Mouse (Mus musculus) spleen, embryonic (tissue): ENCODE measurements around the gene Nup153.

Source experiments
- CTCF ChIA-PET: fragments of 350-600 bp; sonication (Branson Sonifier 250); formaldehyde crosslinking; loops from one replicate; lab custom pipeline; 2022; lab: Charles Lee

The Nup153 gene

DNA sequence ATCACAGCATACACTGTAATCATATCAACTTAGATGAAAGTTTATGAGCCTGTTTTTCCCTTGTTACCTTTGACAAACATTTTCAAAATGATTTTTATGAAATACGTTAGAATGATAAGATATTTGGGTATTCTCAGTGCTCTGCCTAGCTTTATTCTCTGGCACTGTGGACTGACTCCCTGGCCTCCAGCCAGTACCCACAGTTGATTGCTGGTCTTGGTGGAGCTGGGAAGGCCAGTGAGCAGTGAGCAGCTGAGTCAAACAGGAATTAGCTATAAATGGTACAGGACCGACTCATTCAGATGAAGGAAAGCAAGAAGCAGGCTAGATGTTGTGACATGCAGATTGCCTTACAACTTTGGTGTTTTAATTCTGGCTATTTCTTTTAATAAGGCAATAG, 53.1 kb downstream of the Nup153 start:
- CTCF ChIA-PET = no interaction called here

DNA sequence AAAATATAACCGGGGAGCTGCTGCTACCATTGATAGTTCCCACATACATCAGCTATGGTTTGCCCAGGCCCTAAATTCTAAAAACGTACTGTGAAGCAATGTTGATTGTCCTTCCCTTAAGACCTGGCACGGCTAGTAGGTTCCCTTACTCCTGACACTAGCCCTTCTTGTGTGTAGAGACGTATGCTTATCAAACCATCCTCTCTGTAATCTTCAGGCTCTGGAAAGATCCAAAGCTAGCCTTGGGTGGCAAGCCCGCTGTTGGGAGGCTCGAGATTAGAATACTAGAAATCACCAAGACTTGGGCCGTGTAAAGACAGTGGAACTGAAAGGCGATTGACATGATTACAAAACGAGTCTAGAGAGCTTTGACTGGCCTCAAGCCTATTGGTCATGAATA, 57.2 kb downstream of the Nup153 start:
- CTCF ChIA-PET = interaction anchor here (1.0 kb wide), 1 partner anchor 65 kb away, joined by 6 read pairs; no protein-coding TSS in a partner anchor

DNA sequence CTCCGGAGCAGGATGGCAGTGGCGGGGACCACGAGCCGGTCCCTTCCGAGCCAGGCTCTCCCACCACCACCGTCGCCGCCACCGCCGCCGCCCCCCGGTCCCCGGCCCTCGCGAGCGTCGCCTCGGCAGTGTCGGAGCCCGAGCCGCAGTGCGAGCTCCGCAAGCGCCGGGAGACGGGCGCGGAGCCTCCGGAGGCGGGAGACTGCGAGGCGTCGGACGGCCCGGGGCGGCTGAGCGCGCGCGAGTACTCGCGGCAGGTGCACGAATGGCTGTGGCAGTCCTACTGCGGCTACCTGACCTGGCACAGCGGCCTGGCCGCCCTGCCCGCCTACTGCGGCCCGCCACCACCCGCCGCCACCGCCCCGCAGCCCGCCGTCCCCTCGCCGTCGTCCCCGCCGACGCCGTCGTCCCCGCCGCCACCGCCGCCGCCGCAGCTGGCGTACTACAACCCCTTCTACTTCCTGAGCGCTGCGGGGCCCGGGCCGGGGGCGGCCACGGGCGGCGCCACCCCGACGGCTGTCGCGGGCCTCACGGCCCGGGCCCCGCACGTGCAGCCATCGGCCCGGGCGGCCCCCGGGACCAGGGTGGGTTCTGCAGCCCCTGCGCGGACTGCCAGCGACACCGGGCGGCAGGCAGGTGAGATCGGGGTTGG, 58.0 kb downstream of the Nup153 start:
- CTCF ChIA-PET = interaction anchor here (1.0 kb wide), 1 partner anchor 65 kb away, joined by 6 read pairs; no protein-coding TSS in a partner anchor

DNA sequence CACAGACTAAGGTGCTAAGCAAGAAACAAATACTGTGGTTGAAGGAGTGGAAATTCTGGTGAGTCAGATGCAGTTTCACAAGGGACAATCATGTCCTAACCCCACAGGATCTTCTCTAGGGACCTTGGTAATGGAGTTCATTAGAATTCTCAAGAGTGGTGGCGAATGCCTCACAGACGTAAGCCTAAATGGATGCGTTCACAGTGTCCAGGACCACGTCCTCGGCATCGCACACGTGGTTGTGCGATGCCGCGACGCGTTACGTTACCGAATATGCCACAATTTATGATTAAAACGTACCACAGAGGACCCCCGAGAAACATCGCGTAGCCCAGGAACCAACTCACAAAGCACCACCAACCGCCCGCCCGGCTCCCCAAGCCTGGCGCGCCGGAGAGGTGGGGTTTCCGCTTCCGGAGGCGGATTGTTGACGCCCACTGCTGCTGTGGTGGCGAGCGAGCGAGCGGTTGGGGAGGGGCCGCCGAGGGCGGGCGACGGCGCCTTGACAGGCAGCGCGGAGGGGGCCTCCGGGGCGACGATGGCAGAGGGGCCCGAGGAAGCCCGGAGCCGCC, 58.6 kb downstream of the Nup153 start, which contains the start of gene Fam8a1:
Gene Fam8a1, plus strand, starts transcription at position 475 of the 572 bp plus-strand sequence.
- CTCF ChIA-PET = no interaction called here

DNA sequence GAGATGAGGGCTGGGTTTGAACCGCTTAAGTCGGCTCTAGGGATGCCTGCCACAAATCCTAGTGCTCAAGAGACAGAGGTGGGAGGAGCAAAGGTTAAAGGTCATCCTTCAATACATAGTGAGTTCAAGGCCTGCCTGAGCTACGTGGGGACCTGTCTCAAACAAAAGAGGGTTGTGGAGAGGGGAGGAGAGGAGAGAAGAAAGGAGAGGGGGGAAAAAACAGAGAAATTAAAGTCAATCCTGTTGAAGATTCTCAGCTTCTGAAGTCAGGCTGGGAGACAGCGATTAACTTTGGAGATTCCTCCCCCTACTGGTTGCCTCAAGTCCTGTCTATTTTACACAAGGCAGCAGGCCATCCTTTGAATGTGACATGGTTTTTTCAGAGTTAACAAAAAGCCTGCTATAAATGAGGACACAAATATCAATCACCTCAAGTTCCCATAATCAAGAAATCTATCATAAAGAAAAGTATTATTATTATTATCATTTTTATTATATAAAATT, 64.2 kb downstream of the Nup153 start:
- CTCF ChIA-PET = no interaction called here

DNA sequence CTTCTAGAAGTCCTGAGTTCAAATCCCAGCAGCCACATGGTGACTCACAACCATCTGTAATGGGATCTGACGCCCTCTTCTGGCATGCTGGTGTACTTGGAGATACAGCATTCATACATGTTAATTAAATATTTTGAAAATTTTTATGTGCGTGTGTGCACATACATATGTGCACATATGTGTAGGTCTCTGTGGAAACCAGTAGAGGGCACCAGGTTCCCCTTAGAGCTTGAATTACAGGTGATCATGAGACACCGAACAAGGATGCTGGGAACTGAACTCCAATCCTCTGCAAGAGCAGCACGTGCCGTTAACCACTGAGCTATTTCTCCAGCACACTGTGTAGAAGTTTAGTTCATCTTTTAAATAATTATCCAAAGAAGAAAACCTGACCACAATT, 68.5 kb downstream of the Nup153 start:
- CTCF ChIA-PET = no interaction called here

DNA sequence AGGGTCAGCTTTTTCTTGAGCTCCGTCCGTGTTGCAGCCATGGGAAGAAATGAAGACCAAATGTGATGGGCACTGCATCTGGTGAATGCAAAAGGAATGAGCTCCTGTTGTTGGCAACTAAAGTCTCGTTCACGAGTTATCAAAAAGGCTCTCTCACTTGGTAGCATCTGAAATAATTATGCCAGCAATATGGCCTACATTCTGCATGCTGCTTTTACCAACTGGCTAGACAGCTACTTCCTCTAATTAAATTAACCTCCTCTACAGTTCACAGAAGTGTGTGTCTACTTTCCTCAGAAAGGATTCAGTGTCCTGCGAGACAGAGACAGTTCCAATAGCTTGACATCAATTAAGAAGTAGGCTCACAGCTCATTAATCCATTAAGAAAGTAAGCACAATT, 73.2 kb downstream of the Nup153 start:
- CTCF ChIA-PET = no interaction called here

DNA sequence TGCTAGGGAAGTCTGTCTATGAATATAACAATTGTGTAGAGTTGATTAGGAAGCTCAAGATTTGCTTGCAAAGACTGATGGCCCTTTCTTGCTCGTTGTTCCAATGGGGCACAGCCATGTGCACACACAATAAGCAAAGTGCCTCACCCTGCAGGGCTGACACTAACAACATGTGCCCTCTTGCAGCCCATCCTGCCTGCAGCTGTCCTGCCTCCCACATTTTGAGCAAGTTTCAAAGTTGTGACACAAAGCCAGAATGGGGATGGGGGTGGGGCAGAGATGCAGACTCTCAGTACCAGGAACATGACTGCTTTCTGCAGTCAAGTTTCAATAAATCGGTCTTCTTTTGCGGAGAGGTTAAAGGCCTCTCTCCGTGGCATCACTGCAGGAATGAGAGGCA, 74.1 kb downstream of the Nup153 start:
- CTCF ChIA-PET = no interaction called here

DNA sequence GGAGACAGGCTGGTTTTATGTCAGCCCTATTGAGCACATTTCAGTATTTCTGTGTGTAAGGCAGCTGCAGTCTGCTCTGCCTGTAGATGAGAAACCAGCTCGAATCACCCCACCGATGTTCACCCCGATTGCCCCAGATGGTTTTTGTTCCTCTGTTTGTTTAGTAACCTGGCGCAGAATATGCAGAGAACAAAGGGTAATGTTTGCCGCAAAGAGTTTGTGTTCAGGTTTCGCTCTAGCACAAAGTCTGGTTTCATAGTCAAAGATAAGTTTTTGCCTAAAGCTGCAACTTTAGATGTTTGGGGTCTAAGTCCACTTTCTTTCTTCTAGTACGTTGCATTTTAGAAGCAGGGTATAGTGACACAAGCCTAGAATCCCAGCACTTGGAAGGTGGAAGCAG, 75.1 kb downstream of the Nup153 start:
- CTCF ChIA-PET = no interaction called here

DNA sequence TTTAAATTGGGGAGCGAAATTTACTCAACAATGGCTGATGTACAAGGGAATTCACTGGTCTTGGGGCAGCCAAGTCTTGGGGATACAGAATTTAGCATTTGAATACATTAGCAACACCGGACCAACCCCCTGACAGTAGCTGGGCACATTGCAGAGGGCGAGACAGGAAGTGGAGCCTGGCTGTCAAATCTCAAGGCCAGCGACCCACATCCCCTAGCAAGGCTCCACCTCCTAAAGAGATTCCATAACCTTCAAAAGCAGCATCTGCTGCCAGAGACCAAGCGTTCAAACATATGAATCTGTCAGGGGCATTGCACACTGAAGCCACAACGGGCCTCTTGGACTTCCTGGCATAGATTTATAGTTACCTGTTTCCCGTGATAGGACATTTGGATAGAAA, 75.9 kb downstream of the Nup153 start:
- CTCF ChIA-PET = interaction anchor here (0.5 kb wide), 1 partner anchor 189 kb away, joined by 5 read pairs; no protein-coding TSS in a partner anchor

DNA sequence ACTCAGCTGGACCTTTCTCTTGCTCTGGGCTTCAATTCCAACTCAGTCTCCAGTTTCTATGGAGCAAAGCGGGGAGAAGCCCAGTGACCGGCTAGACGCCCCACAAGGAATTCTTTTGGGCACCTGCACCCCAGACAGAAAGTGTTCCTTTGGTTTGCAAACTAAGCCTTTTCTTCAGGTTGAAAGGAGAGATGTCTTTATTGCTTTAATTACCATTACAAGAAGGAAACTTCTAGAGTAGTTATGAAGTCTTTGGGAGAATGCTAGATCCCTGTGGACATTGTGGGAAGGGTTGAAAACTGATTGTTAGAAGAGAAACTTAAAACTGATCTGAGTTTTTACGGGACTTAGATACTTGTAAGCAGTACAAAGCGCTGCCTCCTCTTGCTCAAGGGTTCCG, 82.3 kb downstream of the Nup153 start:
- CTCF ChIA-PET = no interaction called here

DNA sequence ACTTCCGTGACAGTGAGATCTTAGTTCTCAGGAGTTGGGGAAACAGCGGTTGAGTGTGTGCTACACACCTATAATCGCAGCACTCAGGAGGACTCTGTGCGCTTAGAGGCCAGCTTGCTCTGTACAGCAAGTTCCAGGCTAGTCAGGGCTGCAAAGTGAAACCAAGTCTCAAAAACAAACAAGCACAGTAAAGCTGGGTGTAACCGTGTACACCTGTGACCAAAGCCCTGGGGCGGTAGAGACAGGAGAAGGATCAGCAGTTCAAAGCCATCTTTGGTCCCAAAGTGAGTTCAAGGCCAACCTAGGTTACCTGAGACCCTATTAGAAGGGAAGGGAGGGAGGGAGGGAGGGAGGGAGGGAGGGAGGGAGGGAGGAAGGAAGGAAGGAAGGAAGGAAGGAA, 83.6 kb downstream of the Nup153 start:
- CTCF ChIA-PET = interaction anchor here (0.6 to 0.7 kb wide), 3 partner anchors 10 to 985 kb away, joined by 3 to 9 read pairs (median 7); no protein-coding TSS in a partner anchor

DNA sequence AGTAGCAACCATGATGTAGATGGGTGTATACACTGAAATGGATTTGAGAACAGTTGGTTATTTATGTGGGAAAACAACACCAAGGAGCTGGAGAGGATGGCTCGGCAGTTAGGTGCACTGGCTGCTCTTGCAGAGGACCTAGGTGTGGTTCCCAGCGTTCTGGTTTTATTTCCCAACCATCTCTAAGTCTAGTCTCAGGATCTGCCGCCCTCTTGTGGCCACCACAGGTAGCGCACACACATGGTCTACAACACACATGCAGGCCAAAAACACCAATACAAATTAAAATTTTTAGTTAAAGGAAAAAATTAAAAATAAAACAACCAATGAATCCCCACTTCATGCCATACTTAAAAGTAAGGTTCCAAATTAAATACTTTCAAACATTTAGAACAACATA, 85.4 kb downstream of the Nup153 start:
- CTCF ChIA-PET = interaction anchor here (0.7 kb wide), 2 partner anchors 110 to 111 kb away, joined by 3 read pairs; no protein-coding TSS in a partner anchor

DNA sequence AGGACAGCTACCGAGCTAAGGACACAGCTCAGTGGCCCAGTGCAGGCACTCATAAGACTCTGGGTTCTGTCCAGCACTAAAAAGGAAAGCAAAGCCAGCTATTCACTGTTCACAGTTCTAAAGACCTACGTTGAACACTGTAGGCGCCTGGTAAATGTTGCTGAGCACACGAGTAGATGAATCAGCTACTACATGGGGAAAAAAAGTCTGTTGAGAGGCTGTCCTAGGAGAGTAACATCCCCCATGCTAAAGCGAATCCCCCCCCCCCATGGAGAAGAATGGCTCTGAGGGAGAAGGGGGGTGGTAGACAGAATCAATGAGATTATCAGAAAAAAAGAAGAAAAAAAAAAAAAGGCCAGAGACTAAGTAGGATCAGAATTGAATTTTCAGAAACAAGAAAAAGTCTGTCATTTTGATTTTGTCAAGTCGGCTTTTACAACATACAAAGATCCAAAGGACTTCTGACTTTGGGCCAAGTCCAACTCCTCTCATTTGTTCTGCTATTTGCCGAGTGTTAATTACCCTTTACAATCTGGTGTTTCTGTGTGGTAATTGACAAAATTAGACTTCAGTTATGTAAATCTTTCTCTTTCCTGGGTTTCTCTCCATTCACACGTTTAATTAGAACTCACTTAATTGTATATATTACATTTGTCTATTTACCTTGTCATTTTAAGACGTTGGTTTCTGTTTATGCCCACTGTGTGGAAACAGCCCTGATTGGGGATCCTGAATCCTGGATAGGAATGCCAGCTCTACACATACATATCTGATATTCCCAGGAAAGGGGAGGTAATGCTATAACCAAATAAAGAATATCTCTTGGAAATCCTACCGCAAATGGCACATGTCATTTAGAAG, 86.9 kb downstream of the Nup153 start:
- CTCF ChIA-PET = no interaction called here

DNA sequence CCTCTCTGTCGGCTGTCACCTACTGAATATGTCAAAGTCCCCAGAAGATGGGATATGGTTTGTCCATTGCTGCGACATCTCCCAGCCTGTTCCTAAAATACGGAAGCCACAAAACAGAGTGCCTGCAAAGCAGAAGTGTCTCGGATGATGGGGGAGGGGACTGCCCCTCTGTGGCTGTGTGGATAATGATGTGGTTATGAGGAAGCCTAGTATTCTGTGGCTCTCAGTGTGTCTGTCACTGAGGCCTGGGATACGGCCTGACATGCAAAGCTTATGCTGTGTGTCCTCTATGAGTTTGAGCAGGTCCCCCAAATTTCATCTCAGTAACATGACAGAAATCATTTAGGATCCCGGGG, 93.6 kb downstream of the Nup153 start:
- CTCF ChIA-PET = interaction anchor here (0.6 kb wide), 1 partner anchor 10 kb away, joined by 9 read pairs; no protein-coding TSS in a partner anchor

DNA sequence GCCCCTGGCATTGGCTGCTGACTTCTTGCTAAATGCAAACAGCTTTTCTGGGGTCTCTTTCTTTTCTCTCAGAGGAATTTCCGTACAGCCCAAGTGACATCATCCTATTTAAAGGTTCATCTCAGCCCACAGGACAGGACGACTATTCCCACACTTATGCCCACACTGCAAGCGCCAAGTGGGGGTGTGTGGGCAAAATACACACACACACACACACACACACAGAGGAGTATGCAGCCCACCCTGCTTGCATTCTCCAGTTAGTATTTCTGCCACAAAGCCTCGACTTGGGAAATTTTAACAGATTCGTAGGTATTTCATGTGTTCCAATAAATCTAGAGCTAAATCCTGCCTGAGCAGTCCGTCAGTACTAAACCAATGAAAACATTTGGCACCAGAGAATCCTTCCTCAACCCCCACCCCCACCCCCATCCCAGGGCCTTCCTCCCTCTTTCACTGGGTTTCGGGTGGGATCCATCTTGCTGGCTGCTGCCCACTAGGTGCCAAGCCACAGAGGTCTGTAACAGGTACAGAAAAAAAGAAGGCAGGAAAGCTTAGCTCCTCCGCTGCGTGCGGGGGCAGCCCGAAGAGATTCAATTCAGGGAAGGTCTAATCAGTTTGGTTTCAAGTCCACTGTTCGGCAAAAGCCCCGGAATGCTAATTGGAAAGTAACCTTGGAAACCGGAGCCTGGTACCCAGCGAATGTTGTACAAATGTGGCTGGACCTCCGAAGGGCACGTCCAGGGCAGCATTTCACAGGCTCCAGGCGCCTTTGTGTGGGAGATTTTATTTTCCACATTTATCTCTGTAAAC, 94.2 kb downstream of the Nup153 start:
- CTCF ChIA-PET = no interaction called here

DNA sequence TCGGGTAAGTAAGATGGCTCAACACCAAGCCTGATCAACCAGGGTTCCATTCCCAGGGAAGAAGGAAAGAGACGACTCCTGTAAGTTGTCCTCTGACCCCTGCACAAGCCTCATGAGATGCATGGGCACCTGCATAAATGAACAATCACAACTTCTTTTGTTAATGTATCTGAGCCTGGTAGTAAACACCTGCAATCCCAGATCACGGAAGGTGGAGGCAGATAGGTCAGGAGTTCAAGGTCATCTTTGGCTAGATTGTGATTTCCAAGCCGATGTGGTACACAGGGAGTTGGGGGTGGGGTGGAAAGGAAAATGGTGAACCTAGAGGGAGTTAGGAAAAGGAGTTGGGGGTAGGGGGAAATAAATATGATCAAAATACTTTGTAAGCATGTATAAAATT, 94.9 kb downstream of the Nup153 start:
- CTCF ChIA-PET = no interaction called here
